Mouse (Mus musculus) testis, postnatal 14 days (tissue): ENCODE data around the gene Zbtb20.

Experiments used
- DNase-seq: peaks from one replicate; pipeline ENCODE4 v3.0.0; 2021; ENCODE audit warnings: low spot score

Gene Zbtb20

GRCm38 (mm10) chr16:43454370-43454934, 578.8 kb downstream of the Zbtb20 start:
- no peak for DNase-seq

GRCm38 (mm10) chr16:43456446-43457172, 580.9 kb downstream of the Zbtb20 start:
- no peak for DNase-seq

DNA sequence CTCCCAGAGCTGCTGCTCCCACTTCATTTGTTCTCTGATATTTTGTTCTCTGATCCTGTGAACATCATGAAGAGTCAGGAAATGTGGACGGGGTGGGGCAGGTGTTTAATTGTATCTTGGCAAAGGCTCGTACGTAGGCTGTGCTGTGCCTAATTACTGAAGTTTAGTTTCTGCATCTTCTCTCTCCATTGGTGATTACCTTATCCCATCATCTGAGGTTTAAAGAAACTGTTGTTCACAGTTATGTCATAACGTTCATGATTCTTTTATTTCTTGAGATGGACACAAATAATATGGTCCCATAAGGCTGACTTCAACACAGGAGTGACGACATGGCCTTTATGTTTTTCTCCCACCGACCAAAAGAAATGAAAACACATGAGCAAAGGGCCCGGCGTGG, 582.1 kb downstream of the Zbtb20 start:
- no peak for DNase-seq

DNA sequence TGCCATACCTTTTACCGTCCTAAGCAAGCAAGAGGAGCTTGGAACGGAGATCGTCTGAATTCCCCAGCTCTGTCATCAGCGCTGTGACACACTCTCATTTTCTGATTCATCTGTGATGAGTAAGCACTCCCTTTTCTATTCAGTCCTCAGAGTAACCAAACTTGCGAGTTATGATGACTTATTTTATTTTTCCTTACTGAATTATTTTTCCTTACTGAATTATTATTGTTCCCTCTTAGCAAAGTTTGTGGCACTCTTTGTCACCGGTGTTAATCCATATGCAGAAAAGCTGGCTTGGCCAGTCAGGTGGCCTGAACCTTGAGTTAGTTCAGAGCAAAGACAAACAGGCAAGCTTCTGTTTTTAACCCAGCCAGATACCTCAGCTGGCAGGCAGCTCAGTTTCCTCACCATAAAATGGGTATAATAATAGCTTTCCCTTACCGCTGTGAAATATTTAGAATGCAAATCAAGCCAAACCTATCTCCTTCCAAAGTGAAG, 583.1 kb downstream of the Zbtb20 start:
- DNase-seq, result no peak

- DNase-seq, result no peak
These were observed 586.2 kb downstream of the Zbtb20 start for GRCm38 (mm10) chr16:43461745-43462378.

DNA sequence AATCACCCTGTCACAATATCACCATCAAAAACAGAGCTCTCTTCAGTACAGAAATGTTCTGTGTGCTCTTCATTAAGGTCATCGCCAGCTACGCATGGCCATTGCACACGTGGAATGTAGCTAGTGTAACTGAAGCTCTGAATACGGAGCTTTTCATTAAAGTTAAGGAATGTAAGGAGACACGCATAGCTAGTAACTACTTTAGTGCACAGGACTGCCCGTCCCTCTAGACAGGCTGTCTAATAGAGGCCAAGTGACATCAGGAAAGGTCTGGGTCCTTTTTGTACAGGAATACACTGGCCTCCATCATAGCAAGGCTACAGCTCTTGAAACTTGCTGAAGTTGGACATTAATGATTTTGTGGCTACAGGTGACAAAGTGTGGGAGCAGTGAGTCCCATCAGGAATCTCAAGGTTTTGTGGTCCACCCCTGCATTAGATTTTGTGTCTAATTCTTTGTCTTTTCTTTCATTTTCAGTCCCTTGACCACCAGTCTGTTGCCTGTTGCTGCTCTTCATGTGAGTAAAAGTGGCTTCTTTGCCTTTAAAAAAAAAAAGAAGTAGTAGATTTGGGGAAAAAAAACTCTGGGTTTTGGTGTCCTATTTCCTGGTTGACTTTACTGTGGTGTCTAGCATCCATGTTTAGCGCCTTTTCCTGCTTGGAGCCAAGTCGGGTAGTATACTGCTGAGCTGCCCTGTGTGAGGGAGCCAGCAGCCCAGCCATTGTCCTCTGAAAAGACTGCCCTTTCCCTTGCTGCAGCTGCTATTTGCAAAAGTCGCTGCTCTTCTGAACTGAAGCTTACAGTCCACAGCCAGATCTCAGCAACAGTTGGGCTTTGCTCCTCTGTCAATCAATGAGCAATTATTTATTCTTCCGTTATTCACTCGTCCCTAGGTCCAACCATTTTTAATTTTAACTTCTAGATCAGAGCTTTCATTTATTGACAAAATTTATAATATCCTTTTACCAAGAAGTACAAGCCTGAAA, 587.1 kb downstream of the Zbtb20 start:
- DNase-seq, result no peak

DNA sequence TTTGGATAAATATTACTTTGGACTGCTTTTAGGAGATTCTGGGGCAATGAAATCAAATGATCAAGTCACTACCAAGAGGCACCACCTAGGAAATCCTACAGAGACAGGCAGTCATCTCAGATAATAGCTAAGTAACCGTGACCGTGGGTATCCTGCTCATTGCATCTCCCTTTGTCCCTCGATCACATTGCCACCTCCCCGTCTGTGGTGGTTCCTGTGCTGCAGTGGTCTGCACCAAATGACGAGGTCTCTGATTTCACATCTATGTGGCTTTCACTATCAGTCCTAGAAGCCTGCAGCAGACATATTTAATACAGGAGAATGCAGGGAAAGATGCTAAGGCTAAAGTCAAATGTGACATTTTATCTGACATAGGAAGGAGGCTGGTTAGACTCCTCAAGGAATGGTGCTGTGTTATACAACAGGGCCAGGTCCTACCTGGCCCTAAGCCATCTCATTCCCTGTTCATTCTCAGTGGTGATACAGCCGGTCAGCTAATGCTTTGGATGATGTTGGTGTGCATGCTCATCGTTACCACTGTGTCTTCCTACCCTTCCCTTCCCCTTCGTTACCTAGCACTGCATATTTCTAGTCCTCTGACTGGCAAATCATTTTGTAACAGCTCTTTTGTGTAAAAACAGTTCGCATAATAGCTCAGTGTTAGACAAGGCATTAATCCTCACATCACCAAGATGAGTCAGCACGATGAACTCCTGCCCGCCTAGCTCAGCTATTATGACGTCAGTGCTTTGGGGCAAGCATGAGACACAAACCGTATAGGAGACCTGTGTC, 588.2 kb downstream of the Zbtb20 start:
- no peak for DNase-seq

DNA sequence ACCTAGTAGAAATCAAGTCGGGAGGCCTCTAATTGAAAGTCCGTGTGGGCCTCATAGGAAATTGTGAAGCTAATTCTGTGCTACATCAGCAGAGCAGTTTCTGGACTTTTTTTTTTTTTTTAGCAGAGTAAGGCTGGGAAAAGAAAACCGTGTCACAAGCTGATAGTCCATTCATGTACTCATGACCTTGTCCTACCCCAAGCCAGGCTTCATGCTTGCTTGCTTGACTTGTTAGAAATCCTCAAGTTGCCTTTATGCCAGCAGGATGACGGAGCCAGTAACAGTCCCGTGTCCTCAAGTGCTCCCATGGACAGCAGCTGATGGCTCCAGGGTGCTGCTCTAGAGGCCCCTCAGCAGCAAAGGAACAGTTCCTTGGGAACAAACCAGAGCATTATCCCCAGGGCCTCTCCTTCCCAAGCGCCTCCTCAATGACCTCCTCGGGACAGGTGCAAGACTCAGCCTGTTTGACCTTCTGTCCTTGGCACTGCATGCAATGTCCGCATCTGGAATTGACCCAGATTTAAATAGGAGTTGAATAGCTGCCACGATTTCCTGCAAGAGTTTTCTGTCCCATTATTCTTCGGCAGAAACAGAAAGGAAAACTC, 588.9 kb downstream of the Zbtb20 start:
- peak; percentile 52 for DNase-seq

GRCm38 (mm10) chr16:43465368-43465839, 589.7 kb downstream of the Zbtb20 start:
- DNase-seq, result no peak

DNA sequence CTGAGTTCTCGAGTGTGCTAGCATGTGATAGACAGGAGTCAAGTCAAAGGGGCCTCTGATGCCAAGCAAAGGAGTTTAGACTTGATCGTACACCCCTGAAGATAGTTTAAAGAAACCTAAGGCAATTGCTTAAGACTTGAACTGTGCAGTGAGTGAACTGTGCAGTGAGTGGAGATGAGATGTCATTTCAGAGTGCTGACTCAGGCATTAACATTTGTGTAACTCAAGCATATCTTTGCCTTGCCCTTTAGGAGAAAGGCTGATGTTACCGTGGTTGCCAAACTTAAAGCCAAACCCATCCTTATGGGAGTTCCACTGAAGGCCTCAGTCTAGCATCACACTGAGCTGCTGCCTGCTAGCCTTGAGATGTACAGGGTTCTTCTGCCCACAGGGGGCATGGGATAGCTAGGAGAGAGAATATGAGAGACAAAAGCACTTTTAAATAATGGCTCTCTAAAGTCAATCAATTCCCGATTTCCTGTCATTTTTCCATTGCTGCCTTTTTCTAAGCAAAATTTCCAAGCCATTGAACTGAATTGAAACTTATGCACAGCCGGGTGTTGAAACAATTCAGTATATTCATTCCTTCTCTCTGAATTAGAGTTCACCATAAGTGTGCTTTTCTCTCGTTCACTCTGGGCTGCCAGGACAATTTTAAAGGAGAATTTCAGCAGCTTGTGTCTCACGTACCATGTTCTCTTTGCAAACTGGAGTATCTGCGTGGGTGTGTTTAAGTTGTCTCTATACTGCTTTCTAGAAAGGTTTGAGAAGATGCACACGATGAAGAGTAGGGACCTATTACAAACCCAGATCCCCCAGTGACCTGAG, 590.5 kb downstream of the Zbtb20 start:
- DNase-seq, result no peak

- no peak for DNase-seq
These were observed 591.0 kb downstream of the Zbtb20 start for GRCm38 (mm10) chr16:43466749-43467065.

- no peak for DNase-seq
These were observed 595.4 kb downstream of the Zbtb20 start for GRCm38 (mm10) chr16:43471060-43471459.

DNA sequence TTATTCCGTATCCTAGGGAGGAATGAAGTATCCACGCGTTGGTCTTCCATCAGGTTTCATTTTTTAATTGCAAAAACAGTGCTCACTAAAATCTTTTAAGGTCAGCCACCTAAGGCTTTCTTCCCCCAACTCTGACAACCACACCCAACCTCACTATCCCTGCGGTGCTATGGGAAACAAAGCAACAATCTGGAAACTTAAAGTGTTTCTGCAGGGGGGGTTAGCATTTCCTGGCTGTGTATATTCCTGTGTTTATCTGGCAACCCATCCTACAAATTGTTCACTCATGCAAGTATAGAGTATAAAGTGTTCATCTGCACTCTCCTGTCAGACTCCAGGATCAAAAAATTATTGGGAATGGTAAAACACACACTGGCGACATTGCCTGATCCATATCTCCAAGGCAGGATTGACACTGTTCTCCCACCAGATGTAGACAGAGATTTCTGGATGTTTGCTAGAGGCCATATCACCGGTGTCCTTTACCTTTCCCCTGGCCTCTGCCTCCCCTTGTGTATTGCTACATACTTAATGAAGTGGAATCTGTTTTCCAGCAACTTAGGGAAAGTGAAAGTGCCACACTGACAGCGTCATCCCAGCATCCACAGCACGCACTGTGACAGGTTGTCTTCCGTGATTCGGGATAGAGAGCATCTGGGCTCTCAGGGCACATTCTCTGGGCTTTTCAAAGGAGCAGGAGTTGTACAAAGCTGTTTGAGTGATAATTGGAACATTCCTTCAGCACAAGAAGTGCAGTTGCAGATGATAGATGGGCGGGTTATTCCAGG, 599.5 kb downstream of the Zbtb20 start:
- no peak for DNase-seq

- DNase-seq, result no peak
These were observed 601.2 kb downstream of the Zbtb20 start for GRCm38 (mm10) chr16:43476921-43477320.

DNA sequence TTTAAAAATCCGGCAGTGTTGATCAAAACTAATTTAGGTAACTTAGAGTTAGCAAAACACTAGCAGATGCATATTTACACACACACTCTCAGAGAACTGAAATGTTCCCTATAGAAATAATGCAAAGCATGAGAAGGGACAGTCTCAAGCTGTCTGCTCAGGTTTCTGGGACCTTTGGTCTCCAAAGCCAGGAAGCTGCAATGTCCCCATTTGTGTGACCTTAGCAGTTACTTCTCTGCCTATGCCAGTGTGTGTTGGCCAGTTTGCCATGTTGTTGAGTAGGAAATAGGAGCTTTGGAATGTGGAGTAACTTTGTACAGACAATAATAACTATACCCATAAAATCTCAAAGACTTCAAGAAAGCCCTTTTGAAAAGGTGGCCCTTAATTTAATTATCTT, 602.7 kb downstream of the Zbtb20 start:
- no peak for DNase-seq

DNA sequence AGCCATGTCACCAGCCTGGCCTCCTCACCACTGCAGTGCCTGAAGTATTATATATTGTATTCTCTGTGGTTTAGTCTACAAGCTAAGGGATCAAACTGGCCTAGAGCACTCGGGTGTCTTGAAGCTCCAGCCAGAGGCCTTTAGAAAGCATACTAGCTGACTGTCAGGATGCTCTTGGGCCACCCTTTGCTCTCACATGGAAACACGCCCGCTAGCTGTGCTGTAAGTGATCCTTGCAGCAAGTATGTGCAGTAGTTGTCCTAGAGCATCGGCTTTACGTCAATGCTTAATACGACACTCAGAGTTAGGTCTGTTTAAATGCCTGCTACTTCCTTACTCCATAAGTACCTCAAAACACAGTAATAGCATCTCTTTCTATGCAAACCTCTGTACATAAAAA, 604.9 kb downstream of the Zbtb20 start:
- DNase-seq, result no peak

DNA sequence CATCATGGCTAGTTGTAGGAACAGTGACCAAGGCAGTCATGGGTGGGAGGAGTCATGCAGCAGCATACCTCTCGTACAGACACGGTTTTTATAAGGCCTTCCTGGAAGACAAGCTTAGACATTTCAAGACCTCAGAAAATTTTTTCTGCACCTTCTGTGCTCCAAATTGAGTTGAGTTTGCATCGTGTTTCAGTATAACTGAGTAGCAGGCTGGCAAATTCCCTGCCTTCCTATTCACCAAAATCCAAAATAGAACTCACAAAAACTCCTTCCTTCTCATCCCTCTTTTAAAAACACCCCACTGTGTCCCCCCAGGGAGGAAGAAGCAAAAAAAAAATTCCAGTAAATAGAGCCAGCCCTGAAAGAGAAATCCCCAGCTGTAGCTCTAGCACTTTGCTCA, 606.4 kb downstream of the Zbtb20 start:
- DNase-seq, result no peak

DNA sequence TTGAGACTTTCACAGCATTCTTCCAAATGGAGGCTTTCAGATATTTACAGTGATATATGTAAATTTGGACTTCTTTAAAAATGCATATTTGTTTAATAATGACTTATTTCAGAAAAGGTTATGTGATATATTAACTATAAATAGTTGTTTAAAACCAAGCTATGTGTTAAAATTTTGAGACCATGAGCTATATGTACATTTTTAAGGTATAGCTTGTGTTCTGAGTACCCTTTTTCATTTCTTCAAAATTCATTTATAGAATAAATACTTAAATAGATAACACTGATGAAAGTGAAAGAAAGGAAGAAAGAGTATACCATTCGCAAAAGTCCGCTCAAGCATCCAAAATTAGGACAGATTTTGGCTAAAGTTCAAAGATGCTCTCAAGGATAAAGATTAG, 607.1 kb downstream of the Zbtb20 start:
- no peak for DNase-seq

DNA sequence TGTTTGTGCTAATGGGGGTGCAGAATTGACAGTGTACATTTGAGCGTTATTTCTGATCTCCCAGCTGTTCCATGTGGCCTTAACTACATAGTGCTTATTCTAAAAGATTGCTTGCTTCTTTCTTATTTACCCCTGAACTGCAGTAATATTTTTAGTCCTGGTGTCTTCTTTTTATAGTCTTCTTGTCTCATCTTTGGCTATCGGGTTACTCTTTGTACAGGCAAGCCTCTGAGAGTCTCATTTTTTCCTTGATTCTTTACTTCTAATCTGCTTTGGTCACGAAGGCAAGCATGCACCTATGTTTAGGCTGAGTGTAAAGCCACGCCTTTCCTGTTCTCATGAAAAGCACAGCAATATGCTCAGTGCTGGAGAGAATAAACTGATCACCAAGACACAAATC, 608.7 kb downstream of the Zbtb20 start:
- no peak for DNase-seq
